Mouse (Mus musculus): ENCODE measurements around the gene Sftpa1.

The Sftpa1 gene

DNA sequence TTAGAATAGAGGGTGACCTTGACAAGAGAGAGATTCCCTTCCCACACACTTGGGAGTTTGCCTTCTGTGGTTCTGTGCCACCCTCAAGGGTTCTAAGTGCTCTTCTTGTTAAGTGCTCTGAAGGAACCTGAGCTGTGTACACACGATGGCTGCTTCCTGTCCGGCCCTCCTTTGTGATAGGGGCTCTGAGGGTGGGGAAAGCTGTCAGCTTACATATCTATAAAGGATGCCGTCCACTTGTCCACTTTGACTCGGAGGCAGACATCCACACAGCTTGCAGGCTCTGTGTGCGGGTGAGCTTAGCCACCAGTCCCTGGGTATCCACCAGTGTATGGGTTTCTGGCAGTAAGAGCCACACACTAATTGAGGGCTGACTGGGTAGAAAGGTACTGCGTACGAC, at the start of gene Sftpa1:
Gene Sftpa1, plus strand, starts transcription at position 243 of the 400 bp plus-strand sequence.
- in situ Hi-C loops (cut with MboI; ENCODE audit: low pct_unique_long_range_greater_than_20kb in 1 of 2, low sequenced_read_pairs in 2 of 2, unreplicated experiment in 1 of 2), result no loop called here

DNA sequence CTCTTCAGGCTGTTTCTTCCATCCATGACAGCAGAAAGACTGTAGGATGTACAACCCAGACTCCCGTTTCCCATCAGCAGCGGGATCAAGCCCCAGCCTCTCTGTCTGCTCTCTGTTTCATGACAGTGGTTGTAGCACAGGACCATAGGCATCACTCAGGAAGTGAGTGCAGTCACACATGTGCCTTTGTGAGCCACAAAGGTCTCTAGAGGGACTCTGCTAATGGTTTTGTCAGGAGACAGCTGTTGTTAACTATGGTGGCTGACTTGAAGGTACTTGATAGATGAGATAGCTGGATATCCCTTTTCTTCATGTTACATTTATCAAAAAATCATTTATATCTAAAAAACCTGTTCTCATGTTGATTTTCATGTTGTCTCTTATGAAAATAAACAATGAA, 49.2 kb upstream of the Sftpa1 start:
- in situ Hi-C loops (cut with MboI; ENCODE audit: low pct_unique_long_range_greater_than_20kb in 1 of 2, low sequenced_read_pairs in 2 of 2, unreplicated experiment in 1 of 2), result no loop called here

DNA sequence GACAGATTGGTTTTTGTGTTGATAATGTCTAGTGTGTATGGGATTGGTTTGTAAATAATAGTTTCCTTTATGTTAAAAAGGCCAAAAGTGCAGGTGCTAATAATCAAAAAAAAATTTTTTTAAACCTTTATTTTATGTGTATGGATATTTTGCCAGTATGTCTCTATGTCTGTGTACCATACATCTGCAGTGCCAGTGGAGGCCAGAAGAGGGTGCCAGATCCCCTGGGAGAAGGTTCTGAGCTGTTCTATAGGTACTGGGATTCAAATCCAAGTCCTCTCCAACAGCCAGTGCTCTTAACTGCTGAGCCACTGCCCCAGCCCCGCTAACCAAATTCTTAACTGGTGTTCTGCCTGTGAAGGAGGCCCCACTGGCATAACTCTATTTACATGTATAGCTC, 44.1 kb upstream of the Sftpa1 start:
- in situ Hi-C loops (cut with MboI; ENCODE audit: low pct_unique_long_range_greater_than_20kb in 1 of 2, low sequenced_read_pairs in 2 of 2, unreplicated experiment in 1 of 2), result no loop called here

DNA sequence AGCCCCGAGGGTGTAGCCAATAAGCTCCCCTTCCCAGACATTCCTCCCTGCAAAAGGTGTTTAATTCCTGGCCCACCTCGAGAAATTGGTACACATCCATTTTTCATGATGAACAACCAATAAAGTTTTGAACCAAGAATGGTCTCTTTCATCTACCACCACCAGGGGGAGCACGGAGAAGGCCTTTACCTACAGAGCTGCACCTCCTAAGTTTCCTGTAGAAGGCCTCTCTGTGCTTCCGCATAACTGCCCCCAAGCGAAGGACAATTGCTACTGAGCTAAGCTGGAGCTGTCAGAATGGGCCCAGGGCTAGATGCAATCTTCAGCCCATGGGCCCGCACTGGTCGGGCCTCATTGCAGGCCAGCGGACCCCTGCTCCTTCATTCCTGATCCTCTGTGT, 40.8 kb upstream of the Sftpa1 start:
- in situ Hi-C loops (cut with MboI; ENCODE audit: low pct_unique_long_range_greater_than_20kb in 1 of 2, low sequenced_read_pairs in 2 of 2, unreplicated experiment in 1 of 2), result loop anchor here in 1 of 2 experiments (5.0 kb wide), 1 partner anchor 77 kb away; no protein-coding TSS in a partner anchor

GRCm38 (mm10) chr14:41094114-41094513, 37.5 kb upstream of the Sftpa1 start:
- in situ Hi-C loops (cut with MboI; ENCODE audit: low pct_unique_long_range_greater_than_20kb in 1 of 2, low sequenced_read_pairs in 2 of 2, unreplicated experiment in 1 of 2), result loop anchor here in 1 of 2 experiments (5.0 kb wide), 1 partner anchor 73 kb away; no protein-coding TSS in a partner anchor

GRCm38 (mm10) chr14:41096296-41096860, 35.2 kb upstream of the Sftpa1 start:
- in situ Hi-C loops (cut with MboI; ENCODE audit: low pct_unique_long_range_greater_than_20kb in 1 of 2, low sequenced_read_pairs in 2 of 2, unreplicated experiment in 1 of 2), result no loop called here

GRCm38 (mm10) chr14:41098726-41099125, 32.9 kb upstream of the Sftpa1 start:
- in situ Hi-C loops (cut with MboI; ENCODE audit: low pct_unique_long_range_greater_than_20kb in 1 of 2, low sequenced_read_pairs in 2 of 2, unreplicated experiment in 1 of 2), result no loop called here

- in situ Hi-C loops (cut with MboI; ENCODE audit: low pct_unique_long_range_greater_than_20kb in 1 of 2, low sequenced_read_pairs in 2 of 2, unreplicated experiment in 1 of 2), result no loop called here
These were observed 30.9 kb upstream of the Sftpa1 start for GRCm38 (mm10) chr14:41100712-41101111.

DNA sequence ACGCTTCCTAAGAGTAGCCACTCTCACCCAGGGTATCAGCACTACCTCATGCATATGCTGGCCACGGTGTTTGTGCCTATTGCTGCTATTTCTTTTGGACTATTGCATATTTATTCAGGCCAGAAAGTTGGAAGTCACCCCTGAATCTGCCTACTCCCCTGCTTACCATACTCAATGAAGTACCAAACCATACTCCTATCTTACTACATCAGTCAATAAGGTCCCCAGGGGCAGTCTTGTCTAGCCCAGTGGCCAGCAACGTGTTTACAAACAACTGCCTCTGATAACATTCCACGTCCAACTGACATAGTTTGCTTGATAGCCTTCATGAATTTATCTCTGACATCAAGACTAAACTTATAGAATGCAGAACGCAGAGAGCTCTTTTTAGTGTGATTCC, 30.3 kb upstream of the Sftpa1 start:
- in situ Hi-C loops (cut with MboI; ENCODE audit: low pct_unique_long_range_greater_than_20kb in 1 of 2, low sequenced_read_pairs in 2 of 2, unreplicated experiment in 1 of 2), result no loop called here

GRCm38 (mm10) chr14:41102269-41102668, 29.3 kb upstream of the Sftpa1 start:
- in situ Hi-C loops (cut with MboI; ENCODE audit: low pct_unique_long_range_greater_than_20kb in 1 of 2, low sequenced_read_pairs in 2 of 2, unreplicated experiment in 1 of 2), result no loop called here

- in situ Hi-C loops (cut with MboI; ENCODE audit: low pct_unique_long_range_greater_than_20kb in 1 of 2, low sequenced_read_pairs in 2 of 2, unreplicated experiment in 1 of 2), result no loop called here
These were observed 26.6 kb upstream of the Sftpa1 start, which contains the start of gene Mat1a for GRCm38 (mm10) chr14:41104853-41105444. TSS of gene Mat1a (plus strand) at chr14:41105035.

DNA sequence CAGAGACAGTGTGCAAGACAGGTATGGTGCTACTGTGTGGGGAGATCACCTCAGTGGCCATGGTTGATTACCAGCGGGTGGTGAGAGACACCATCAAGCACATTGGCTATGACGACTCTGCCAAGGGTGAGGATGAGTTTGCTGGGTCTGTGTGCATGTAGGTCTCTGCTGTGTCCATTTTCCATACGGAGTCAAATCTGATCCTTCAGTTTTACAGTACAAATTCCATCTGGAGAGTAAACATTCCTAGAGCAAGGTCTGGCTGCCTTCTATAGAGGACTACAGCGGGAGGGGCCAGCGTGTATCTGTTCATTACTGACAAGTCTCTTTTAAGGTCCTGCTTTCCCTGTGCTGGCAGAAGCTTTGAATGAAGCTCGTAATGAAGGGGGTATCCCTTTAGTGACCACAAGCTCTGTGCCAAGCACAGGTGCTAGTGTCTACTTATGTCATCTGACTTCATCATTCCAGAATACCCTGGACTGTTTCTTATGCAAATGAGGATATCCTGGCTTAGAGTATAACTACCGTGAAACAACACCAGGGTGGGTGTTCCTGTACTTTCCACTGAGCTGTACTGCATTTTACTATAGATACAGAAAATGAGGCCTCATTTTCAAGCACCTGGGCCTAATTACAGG, 20.4 kb upstream of the Sftpa1 start:
- in situ Hi-C loops (cut with MboI; ENCODE audit: low pct_unique_long_range_greater_than_20kb in 1 of 2, low sequenced_read_pairs in 2 of 2, unreplicated experiment in 1 of 2), result no loop called here

DNA sequence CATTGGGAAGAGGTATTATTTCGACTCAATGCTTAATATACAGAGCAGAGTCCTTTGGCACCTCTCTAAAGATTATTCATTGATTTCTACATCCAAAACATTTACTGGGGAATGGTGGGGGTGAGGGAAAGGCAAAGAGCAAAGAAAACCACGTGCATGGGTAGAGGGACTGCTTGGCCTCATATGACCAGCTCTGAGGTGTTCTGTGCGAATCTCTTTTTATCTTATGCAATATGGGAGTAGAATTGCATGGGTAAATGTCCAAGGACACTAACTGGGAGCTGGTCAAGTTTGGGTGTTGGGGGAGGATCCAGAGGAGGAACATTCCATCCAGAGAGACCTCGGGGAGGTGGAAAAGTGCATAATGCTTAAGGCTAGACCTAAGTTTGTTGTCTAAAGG, 18.6 kb upstream of the Sftpa1 start:
- in situ Hi-C loops (cut with MboI; ENCODE audit: low pct_unique_long_range_greater_than_20kb in 1 of 2, low sequenced_read_pairs in 2 of 2, unreplicated experiment in 1 of 2), result no loop called here

DNA sequence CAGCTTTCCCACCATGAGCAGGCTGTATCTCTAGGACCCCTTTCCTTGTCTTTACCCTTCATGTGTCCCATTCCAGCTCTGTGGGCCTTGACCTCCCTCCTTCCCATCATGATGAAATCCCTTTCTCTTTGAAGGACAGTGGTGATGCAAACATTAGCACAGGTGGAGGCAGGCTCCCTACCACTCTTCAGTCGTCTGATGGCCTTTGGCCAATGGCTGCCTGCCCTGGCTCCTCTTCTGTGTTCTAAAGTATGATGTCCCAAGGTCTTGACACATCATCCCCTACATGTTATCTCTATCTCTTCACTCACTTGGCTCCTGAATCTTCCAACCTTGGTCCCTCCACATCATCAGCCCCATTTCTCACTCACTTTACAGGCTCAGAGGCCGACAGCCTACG, 15.3 kb upstream of the Sftpa1 start:
- in situ Hi-C loops (cut with MboI; ENCODE audit: low pct_unique_long_range_greater_than_20kb in 1 of 2, low sequenced_read_pairs in 2 of 2, unreplicated experiment in 1 of 2), result no loop called here

DNA sequence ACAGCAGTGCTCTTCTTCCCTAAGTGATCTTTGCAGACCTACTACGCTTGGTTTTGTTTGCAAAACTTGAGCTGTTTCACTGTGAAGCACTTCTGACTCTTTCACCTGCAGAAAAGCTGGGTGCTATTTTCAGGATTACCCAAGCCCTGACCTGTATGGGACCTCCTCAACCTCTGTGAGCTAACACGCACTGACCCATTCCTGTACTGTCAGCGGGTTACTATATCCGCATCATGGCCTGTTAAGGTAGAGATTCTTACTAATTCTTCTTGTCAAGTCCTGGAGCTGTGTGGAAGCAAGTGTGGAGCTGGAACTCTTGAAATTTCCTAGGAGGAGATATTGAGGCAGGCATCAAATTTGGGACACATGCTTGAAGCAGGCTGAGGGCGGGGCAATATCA, 6.9 kb upstream of the Sftpa1 start:
- in situ Hi-C loops (cut with MboI; ENCODE audit: low pct_unique_long_range_greater_than_20kb in 1 of 2, low sequenced_read_pairs in 2 of 2, unreplicated experiment in 1 of 2), result no loop called here

GRCm38 (mm10) chr14:41127997-41128396, 3.6 kb upstream of the Sftpa1 start:
- in situ Hi-C loops (cut with MboI; ENCODE audit: low pct_unique_long_range_greater_than_20kb in 1 of 2, low sequenced_read_pairs in 2 of 2, unreplicated experiment in 1 of 2), result no loop called here

- in situ Hi-C loops (cut with MboI; ENCODE audit: low pct_unique_long_range_greater_than_20kb in 1 of 2, low sequenced_read_pairs in 2 of 2, unreplicated experiment in 1 of 2), result no loop called here
These were observed 5.4 kb downstream of the Sftpa1 start for GRCm38 (mm10) chr14:41137006-41137405.

GRCm38 (mm10) chr14:41140686-41141085, 9.1 kb downstream of the Sftpa1 start:
- in situ Hi-C loops (cut with MboI; ENCODE audit: low pct_unique_long_range_greater_than_20kb in 1 of 2, low sequenced_read_pairs in 2 of 2, unreplicated experiment in 1 of 2), result no loop called here

DNA sequence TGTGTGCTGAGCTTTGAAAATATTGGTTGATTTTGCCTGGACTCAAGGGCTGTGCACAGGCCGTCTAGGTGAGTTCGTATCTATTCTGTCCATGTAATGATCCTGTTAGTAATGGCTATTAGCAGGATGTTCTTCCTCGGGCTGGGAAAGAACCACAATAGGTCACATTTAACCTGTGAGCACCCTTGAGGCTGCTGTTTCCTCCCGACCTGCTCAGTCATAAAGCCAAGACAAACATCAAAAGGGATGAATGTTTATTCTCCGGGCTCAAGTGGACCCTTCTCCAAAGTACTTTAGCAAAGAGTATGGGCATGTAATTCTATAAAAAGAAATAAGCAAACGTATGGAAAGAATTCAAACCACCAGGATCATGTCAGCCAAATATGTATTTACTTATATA, 14.5 kb downstream of the Sftpa1 start:
- in situ Hi-C loops (cut with MboI; ENCODE audit: low pct_unique_long_range_greater_than_20kb in 1 of 2, low sequenced_read_pairs in 2 of 2, unreplicated experiment in 1 of 2), result no loop called here

DNA sequence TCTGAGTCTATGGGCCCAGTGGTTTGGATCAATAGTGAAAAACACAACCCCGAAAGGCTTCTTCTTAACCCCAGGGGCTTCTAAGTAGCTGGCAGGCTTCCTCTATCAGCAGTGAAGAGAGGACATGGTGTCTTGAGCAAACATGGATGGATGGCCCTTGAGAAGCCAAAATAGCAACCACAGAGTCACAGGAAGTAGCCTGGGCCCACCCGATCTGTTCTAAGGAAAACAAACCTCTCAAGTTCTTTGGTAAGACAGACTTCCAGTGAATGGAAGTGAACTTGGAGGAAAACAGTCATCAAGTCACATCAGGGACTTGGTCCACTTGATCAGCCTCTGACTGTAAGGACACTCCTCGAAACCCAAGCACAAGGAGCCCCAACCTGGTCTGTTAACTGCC, 15.3 kb downstream of the Sftpa1 start:
- in situ Hi-C loops (cut with MboI; ENCODE audit: low pct_unique_long_range_greater_than_20kb in 1 of 2, low sequenced_read_pairs in 2 of 2, unreplicated experiment in 1 of 2), result no loop called here

Data from mouse embryonic stem cell (cell line).